Mouse (Mus musculus) CH12.LX (cell line): ENCODE measurements around the gene Sfta2.

ENCODE experiments used
- CTCF ChIP-seq, 2 experiments: IDR thresholded peaks in 1 of 2; conservative IDR thresholded peaks in 1 of 2; 2 replicates each; pipeline ENCODE4 v1.5.1; 2011 to 2012; ENCODE audit warnings: low read depth in 2 of 2, low read length in 2 of 2, improper control_type of control experiment in 1 of 2, inconsistent platforms in 1 of 2, mild to moderate bottlenecking in 1 of 2, moderate library complexity in 1 of 2
- MAZ ChIP-seq: IDR thresholded peaks from 2 replicates; pipeline ENCODE4 v1.6.1; 2012; ENCODE audit warnings: low read depth, mild to moderate bottlenecking, inconsistent platforms, low read length, improper control_type of control experiment, moderate library complexity
- POLR2A ChIP-seq: IDR thresholded peaks from 2 replicates; pipeline ENCODE4 v1.6.1; 2011; ENCODE audit warnings: low read depth, mild to moderate bottlenecking, improper control_type of control experiment, low read length
- ZNF384 ChIP-seq: IDR thresholded peaks from 2 replicates; pipeline ENCODE4 v1.6.1; 2012; ENCODE audit warnings: low read depth, low read length, improper control_type of control experiment, inconsistent platforms

DNA sequence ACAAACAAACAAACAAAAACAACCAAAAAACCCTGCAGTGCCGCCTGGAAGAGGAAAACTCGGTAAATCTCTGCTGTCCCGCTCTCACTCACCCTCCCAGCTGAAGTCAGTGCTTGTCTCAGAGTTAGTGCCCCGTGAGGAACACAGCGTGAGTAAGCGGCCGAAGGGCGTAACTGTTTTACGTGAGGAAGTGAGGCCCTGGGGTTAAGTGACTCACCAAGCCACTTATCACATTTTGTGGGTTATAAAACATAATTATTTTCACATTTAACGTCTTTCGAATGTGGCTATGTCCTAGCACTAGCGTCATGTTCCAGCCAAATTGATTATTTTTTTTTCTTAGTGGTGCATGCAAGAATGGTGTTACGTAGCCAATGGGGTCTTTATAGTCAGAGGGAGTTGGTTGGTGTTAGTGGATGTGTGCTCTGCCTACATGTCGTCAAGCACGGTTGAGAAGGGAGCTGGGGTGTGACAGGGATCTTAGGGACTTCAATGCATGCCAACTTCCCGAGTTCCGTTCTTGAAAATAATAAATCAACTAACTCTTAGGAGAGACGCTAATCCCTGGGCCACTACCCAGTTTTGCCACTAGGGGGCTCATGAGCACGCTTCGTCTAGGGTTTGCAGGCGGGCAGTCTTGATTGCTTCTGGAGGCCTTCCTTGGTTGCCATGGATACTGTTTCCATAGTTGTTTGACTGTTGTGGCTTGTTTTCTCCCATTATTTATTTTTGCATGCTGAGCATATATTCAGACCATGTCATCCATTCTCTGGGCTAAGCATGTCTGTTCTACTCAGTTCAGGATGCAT, 10.7 kb upstream of the Sfta2 start:
- no peak for TF ChIP-seq POLR2A
- TF ChIP-seq CTCF (conservative IDR thresholded peaks at IDR 0.05 in 1 of 2, IDR thresholded peaks at IDR 0.05 in 1 of 2; ENCODE audit: low read depth in 2 of 2, low read length in 2 of 2), result peak; percentile 81 to 97
- no peak for TF ChIP-seq MAZ
- no peak for TF ChIP-seq ZNF384
